Mouse (Mus musculus) lung, adult 2 months (tissue): Measurements from ENCODE around the gene Ikzf5.

ENCODE experiments used
- CTCF ChIP-seq: fragments of 200-500 bp; IDR thresholded peaks from 2 replicates; pipeline ENCODE4 v1.5.1; 2011; ENCODE audit warnings: mild to moderate bottlenecking, low read length, control low read depth; ENCODE audit not compliant: insufficient read depth
- POLR2A ChIP-seq: fragments of 200-500 bp; IDR thresholded peaks from 2 replicates; pipeline ENCODE4 v1.6.1; 2011; ENCODE audit warnings: low read depth, mild to moderate bottlenecking, control low read depth, low read length, borderline replicate concordance; ENCODE audit errors: extremely low read depth

GRCm38 (mm10) chr7:131371880-131372651 lies 38.3 kb downstream of the Ikzf5 start:
- TF ChIP-seq POLR2A (no peak), CTCF (no peak)
